Mouse (Mus musculus) cortical plate, adult 2 months (tissue): ENCODE measurements around the gene Tnfsf12.

Source experiments
- CTCF ChIP-seq: fragments of 200-500 bp; IDR thresholded peaks from 2 replicates; pipeline ENCODE4 v1.5.1; 2011; ENCODE audit warnings: mild to moderate bottlenecking, control low read depth, low read length; ENCODE audit not compliant: insufficient read depth; ENCODE audit errors: extremely low read depth
- POLR2A ChIP-seq: fragments of 200-500 bp; IDR thresholded peaks from 2 replicates; pipeline ENCODE4 v1.6.1; 2011; ENCODE audit warnings: mild to moderate bottlenecking, low read length, control low read depth; ENCODE audit not compliant: insufficient read depth; ENCODE audit errors: extremely low read depth

- no peak for TF ChIP-seq CTCF
- no peak for TF ChIP-seq POLR2A
Observed at GRCm38 (mm10) chr11:69680136-69680855, 15.4 kb downstream of the Tnfsf12 start.
